Mouse (Mus musculus) bone marrow, adult 2 months (tissue): Measurements from ENCODE around the gene Cd52. TPM values are rescaled to one million over a fixed set of nuclear protein-coding genes. Genes with fewer than 3 reads are reported as not detected.

ENCODE experiments used
- H3K27ac ChIP-seq: fragments of 200-500 bp; 2 replicates; pipeline ENCODE4 v1.5.1; 2012; ENCODE audit warnings: low read depth, mild to moderate bottlenecking, control low read depth, inconsistent platforms, low read length; ENCODE audit not compliant: control insufficient read depth, poor library complexity, insufficient read depth
- H3K4me1 ChIP-seq: fragments of 200-500 bp; 2 replicates; pipeline ENCODE4 v1.6.1; 2011; ENCODE audit warnings: low read length; ENCODE audit not compliant: control insufficient read depth, insufficient read depth
- H3K4me3 ChIP-seq: fragments of 200-500 bp; replicated peaks from 2 replicates; pipeline ENCODE3; 2011; ENCODE audit warnings: mild to moderate bottlenecking, low read depth, low read length, control low read depth; ENCODE audit not compliant: control insufficient read depth
- CTCF ChIP-seq: fragments of 200-500 bp; IDR thresholded peaks from 2 replicates; pipeline ENCODE4 v1.5.1; 2011; ENCODE audit warnings: low read length, control low read depth; ENCODE audit not compliant: control insufficient read depth, insufficient read depth
- POLR2A ChIP-seq: fragments of 200-500 bp; IDR thresholded peaks from 2 replicates; pipeline ENCODE4 v1.6.1; 2011; ENCODE audit warnings: low read depth, mild to moderate bottlenecking, control low read depth, low read length, borderline replicate concordance; ENCODE audit not compliant: control insufficient read depth
- WGBS: fragments of 180-500 bp; shearing (Covaris S2); methylation state at CpG from one replicate; pipeline ENCODE4 v1.1.7; 2018; 5-methylcytosine and 5-hydroxymethylcytosine counted together
- polyA plus RNA-seq: library from polyadenylated mRNA; stranded (reverse); fragments of >200 nt; gene quantifications from 2 replicates; pipeline ENCODE4 v1.2.4, GENCODE M21; 2011; ENCODE audit warnings: low replicate concordance; ENCODE audit not compliant: missing spikeins, insufficient read depth, insufficient read length

Gene Cd52
- polyA plus RNA-seq, 1 experiment, result 801 TPM

DNA sequence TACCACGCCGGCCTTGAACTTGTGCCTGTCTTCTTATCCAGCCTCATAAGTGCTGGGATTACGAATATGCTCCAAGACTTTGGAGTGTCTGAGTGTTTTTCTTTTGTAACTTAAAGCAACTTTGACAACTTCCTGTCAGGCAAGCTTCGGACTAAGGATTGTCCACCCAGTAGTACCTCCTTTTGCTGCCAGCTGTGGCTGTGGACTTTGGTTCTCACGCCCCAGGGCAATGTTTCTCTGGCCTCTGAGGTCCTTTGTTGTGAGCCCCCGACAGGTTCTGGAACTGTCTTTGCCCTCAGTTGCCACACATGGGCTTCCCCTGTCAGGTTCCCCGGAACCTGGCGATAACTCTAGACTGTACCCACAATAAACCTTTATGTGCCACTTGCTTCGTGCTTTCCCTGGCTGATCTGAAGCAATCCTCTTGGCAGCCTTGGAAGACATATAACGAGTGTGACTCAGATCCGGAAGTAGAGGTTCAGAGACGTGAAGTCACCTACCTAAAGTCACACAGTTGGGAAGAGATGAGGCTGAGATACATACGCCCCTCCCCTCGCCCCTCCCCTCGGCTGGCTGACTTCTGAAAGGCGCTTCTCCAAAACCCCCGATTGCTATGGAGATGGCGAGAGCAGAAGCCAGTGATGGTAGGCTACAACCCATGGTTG lies 33.6 kb downstream of the Cd52 start:
- no peaks in the 10 kb centered on the region for H3K4me1 ChIP-seq
- H3K4me3 ChIP-seq, result no peak overlapping the region
- WGBS, result 77% methylated on average over 18 of the region's 18 CpGs
- TF ChIP-seq POLR2A, result no peak
- no peak overlapping the region for H3K27ac ChIP-seq

DNA sequence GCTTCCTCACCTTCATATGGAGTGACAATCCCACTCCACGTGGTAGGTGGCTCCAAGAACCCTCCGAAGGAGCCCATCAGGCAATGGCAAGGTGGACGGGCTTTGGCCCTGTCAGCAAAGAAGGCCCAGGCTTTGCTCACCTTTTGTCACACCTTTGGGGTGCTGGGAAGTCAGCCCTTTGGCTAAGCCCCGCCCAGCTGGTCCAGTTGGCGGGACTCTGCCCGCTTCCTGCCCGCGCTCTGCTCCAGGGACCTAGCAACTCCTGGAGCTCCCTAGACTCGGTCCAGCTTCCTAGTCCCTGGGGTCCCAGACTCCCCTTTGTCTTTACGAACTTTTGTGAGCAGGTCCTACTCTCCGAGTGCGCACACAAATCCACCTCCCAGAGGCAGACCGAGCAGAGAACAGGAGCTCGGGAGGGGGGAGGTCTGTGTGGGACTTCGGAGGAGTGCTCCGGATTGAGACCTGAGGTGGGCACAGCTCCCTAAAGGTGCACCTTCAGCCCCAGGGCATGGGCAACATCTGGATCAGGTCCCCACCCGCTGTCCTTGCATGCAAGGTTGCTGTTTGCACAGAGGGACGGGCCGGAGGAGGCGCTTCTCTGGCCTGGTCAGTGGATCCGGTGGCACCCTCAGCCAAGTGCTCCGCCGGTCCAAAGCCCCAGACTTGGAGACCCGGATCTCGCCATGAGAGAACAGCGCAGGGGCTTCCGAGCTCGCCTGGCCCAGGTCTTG lies 34.6 kb downstream of the Cd52 start, which contains the start of gene Crybg2:
TSS of gene Crybg2 (plus strand) at position 681 of the 731 bp plus-strand sequence.
- TF ChIP-seq POLR2A, result no peak
- no peak for TF ChIP-seq CTCF
- no peak within 1 kb of the TSS for H3K27ac ChIP-seq
- no peaks in the 10 kb centered on the region for H3K4me1 ChIP-seq
- WGBS, result 87% methylated on average over 28 of the region's 28 CpGs
- H3K4me3 ChIP-seq, result no peak within 1 kb of the TSS

DNA sequence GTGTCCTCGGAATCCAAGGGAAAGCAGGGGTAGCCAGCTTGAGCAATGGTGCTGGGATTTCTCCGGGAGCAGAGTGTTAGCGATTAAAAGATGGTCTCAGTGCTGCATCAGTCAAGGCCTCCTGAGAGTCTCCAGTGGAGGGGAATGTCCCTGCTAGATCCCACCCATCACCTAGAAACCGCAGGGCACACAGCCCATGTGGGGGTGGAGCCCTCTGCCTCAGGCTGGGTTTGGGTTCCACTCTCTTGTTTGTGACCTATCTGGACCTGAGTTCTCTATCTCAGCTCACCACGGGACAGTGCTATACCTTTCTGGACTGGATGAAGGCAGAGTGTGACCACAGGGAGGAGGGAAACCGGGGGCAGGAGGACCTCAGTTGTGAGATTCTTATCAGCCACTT lies 36.0 kb downstream of the Cd52 start:
- Histone ChIP-seq H3K4me1 (no peaks in the 10 kb centered on the region), H3K27ac (no peak overlapping the region), H3K4me3 (no peak overlapping the region)
- TF ChIP-seq POLR2A (no peak), CTCF (no peak)
- WGBS, result 60% methylated on average over 6 of the region's 6 CpGs

DNA sequence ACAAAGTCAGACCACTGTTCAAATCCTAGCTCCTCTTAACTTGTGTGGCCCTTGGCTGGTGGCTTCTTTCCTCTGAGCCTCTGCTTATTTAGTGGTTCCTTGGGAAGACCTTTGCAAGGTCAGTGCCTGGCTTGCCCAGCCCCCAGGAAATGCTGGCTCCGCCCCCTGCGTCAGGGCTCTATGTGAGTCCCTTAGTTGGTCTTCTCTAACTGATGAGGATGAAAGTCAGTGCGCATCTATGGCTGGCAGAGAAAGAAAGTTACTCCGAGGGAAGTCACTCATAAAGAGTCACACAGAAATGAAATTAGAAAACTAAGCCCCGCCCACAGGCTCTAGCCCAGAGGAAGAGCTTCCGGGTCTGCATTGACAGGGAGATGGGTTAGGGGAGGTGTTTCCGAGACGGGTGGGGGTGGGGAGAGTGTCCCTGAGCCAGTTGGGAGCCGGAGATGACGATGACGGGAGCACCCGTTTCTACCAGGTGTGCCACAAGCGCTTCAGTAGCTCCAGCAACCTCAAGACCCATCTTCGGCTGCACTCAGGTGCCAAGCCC lies 36.6 kb downstream of the Cd52 start:
- H3K4me1 ChIP-seq, result no peaks in the 10 kb centered on the region
- no peak overlapping the region for H3K4me3 ChIP-seq
- TF ChIP-seq CTCF, result no peak
- TF ChIP-seq POLR2A, result no peak
- WGBS, result 40% methylated on average over 14 of the region's 14 CpGs
- no peak overlapping the region; the same call in 1 of the 2 replicates for H3K27ac ChIP-seq

DNA sequence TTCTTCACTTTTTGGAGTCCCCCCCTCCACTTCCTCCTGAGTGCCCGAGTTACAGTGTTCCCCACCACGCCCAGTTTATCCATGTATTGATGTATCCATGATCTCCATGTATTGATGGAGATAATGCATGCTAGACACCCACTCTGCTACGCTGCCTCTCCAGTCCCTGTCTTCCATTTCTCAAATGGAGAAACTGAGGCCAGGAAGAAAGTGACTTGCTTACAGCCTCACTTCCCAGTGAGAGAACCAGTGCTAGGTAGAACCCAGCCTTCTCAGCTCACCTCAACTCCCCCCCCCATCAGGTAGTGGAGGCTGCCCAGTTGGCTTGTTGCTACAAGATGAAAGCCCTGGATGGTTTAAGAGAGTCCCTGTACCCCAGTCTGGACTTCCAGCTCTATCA lies 41.3 kb downstream of the Cd52 start, which contains the start of gene Zfp683:
TSS of gene Zfp683 (plus strand) at position 301 of the 400 bp plus-strand sequence.
- no peak within 1 kb of the TSS for H3K27ac ChIP-seq
- 58% methylated on average over 3 of the region's 3 CpGs for whole genome bisulfite sequencing
- no peaks in the 10 kb centered on the region; the same call in 1 of the 2 replicates for H3K4me1 ChIP-seq
- TF ChIP-seq POLR2A (no peak), CTCF (no peak)
- H3K4me3 ChIP-seq, result no peak within 1 kb of the TSS

DNA sequence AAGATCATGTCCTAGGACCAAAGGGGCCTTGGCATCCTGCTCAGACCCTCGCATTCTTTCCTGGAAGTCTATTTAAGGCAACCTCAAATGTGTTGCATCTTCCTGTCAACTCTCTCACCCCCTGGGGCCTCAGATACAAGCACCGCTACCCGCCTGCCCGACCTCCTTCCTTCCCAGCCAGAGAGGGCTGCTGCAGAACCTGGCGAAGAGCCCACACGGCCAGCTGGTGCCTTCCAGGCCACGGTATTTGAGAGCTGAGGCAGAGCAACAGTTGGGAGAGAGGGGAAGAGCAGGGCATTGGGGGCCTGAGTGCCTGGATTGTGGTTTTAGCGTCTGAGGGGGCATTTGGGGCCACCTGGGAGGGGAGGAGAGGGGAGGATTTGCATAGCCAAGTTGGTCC lies 42.3 kb downstream of the Cd52 start:
- Histone ChIP-seq H3K4me3 (no peak overlapping the region), H3K27ac (no peak overlapping the region), H3K4me1 (no peaks in the 10 kb centered on the region; the same call in 1 of the 2 replicates)
- under 1% methylated on average over 8 of the region's 8 CpGs for WGBS
- TF ChIP-seq POLR2A (no peak), CTCF (no peak)

DNA sequence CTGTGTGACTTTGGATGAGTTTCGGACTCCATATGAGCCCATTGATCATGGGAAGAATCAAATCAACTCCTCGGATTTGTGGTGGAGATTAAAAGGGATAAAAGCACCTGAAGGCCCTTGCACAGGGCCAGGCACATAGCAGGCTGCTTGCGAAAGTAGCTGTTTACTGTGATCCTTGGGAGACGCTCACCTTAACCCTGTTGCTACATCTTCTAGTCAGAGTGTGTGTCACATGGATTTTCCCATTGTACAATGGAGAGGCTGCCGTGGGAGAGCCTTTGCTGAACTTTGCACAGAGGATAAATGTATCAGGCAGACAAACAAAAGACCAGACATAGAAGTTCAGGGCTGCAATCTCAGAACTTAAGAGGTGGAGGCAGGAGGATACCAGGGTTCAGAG lies 43.0 kb downstream of the Cd52 start:
- TF ChIP-seq POLR2A, result no peak
- no peak for TF ChIP-seq CTCF
- WGBS, result 67% methylated on average over 5 of the region's 5 CpGs
- no peaks in the 10 kb centered on the region; the same call in 1 of the 2 replicates for H3K4me1 ChIP-seq
- H3K27ac ChIP-seq, result no peak overlapping the region
- H3K4me3 ChIP-seq, result no peak overlapping the region

DNA sequence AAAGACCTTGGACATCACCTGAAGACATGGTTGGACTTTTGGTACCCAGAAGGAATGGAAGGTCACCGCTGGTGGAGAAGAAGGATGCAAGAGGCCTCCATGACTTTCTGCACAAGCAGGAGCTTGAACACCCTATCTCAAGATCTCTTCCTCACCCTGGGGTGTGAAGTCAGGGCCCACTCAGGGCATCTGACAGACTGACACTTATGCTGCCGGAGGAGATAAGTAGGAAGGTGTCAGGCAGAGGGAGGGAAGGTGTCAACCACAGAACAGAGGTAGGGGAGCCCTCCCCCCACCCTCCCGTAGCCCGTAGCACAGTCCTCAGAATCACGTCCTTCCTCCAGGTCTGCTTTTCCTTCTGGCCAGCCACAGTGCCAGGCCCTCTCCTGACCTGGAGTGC lies 47.2 kb downstream of the Cd52 start:
- Histone ChIP-seq H3K27ac (no peak overlapping the region), H3K4me1 (no peaks in the 10 kb centered on the region; the same call in 1 of the 2 replicates), H3K4me3 (no peak overlapping the region)
- TF ChIP-seq CTCF, result no peak
- no peak for TF ChIP-seq POLR2A
- 53% methylated on average over 5 of the region's 5 CpGs for WGBS
